Mouse (Mus musculus) NIH3T3 (cell line): Measurements from ENCODE around the gene Srxn1.
A peak's percentile ranks its signal among the peaks of the same experiment; 100 is the strongest.

Source experiments
- DNase-seq: peaks from one replicate; pipeline ENCODE4 v3.0.0-alpha.2; 2012; ENCODE audit warnings: low read depth

The Srxn1 gene

DNA sequence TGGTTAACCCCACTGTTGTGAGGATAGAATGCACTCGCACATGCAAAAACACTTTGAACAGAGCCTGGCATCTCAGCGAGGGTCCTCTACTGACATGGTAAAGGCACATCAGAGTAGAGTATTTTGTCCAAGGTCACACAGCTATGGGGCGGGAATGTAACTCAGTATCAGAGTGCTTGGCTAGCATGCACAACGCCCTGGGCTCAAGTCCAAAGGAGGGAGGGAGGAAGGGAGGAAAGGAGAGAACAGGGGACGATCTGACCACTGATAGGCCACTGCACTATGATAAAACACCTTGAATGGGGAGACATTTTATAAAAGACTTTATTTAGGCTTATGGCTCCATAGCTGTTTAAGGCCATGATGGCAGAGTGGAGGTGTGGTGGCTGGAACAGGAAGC, 15.7 kb upstream of the Srxn1 start:
- no peak for DNase-seq

DNA sequence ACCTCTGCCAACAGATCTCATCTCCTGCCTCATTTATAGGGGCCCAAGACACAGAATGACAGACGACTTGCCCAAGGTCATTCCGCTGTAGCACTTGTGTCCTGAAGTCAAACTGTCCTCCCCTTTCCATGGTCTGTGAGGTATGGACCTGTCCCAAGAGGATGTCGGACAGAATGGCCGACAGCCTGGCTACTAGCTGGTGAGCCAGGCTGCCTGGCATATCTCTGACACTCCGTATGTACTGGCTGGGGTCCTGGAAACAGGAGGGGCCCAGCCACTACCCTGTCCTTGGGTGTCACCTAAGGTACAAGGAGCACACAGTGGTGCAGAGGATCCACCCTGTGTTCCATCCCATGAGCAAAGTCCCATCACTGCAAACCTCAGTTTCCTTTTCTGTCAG, 14.8 kb upstream of the Srxn1 start:
- no peak for DNase-seq

DNA sequence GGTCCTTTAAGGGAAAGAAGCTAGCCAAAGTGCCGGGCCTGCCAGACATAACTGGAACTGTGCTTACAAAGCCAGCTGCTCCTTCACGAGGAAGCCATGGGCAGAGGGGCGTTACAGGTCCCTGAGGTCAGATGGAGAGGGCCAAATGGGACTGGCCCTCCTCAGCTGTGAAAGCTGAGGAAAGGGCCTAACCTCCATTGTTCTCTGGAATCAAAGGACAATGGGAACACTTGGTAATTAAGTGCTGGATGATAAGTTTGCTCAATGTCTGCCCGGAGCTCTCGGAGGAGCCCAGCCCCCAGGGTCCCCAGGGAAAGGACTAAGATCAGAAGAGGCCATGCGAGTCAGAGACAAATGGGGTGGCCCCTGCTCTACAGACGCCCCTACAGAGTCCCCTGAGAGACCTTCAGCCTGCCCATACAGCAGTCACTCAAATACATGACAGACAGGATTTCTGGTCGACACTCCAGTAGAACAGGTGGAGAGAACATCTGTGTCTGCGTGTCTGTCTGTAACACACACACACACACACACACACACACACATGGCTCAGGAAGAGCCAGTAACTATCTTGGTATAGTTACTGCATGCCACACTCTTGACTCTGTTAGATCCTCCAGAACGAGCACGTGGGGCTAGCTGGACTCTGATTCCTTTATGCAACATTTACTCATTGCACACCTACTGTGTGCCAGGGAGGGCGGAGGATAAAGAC, 13.8 kb upstream of the Srxn1 start:
- no peak for DNase-seq

DNA sequence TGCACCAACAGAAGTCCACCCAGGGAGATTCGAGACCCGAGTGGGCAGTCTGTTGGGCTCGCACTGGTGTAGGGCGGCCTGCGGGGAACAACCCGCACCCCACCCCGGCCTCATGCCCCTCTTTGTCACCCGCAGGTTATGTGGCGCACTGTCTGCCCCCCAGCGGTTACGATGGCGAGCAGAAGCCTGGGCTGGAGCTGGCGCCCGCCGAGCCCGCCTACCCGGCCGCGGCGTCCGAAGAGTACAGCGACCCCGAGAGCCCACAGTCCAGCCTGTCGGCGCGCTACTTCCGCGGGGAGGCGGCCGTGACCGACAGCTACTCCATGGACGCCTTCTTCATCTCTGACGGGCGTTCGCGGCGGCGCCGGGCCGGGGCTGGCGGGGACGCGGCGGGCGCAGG, 12.4 kb upstream of the Srxn1 start:
- DNase-seq, result no peak

DNA sequence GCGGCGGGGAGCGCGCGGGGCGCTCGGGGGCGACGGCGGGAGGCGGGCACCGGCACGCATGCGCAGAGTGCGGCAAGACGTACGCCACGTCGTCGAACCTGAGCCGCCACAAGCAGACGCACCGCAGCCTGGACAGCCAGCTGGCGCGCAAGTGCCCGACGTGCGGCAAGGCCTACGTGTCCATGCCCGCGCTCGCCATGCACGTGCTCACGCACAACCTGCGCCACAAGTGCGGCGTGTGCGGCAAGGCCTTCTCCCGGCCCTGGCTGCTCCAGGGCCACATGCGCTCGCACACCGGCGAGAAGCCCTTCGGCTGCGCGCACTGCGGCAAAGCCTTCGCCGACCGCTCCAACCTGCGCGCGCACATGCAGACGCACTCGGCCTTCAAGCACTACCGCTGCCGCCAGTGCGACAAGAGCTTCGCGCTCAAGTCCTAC, 11.9 kb upstream of the Srxn1 start:
- no peak for DNase-seq

DNA sequence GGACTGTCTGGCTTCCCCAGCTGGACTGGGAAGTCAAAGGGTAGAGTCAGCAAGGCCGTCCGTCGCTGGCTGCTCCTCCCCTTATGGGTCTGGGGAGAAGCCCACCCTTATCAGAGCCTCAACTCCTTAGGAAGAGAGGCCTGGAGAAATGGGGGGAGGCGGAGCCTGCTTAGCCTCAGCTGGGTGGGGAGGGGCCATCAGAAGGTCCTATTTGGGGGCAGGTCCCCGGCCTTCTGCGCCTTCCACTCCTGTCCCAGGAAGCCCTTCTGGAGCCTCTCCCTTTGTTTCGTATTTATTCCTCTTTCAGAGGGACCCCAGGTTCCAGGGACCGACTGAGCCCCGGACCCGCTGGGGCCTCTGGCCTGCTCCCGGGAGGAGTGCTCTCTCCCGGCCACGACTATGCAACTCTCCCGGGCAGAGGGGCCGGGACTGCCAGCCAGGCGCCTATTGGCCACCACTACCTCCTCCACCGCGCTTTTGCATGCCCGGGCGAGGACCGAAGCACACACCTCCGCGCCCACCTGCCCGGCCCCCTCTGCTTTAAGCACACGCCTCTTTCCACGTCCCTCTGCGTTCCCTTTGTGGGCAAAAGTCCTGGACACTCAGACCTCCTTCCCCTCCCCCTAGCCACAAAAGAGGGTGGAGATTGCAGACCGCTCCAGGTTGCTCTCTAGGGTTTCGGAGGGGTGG, 10.3 kb upstream of the Srxn1 start:
- no peak for DNase-seq

DNA sequence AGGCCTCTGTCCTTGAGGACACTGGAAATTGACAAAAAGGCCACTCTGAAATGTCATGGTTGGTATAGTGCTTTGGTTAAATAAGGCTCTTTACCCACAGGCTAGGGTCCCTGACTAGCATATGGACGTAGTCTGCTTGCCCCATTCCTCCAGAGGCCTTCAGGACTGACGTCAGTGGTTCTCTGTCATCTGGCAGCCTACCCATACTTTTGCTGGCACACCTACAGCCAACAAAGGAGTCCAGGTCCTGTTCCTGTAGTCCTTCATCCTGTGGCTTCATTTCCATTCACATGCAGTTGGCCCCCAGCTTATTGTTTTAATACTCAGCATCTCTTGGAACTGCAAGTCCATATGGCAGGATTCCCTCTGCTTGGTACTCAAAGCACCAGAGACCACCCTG, 8.4 kb upstream of the Srxn1 start:
- no peak for DNase-seq

DNA sequence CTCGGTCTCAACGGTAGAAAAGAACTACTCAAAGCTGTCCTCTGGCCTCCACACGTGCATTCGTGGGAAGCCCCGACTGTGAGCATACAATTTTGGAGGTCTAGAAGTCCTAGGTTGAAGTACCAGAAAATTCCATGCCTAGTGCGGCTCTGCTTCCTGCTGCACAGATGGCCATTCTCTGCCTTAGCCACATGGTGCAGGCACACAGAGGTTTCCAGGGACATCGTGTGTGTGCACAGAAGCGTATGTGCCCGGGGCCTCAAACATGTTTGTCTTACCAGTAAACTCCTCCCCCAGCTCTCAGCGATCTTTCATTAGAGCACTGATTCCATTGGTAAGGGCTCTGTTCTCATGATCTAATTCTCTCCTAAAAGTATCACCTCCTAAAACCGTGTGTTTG, 7.4 kb upstream of the Srxn1 start:
- no peak for DNase-seq

DNA sequence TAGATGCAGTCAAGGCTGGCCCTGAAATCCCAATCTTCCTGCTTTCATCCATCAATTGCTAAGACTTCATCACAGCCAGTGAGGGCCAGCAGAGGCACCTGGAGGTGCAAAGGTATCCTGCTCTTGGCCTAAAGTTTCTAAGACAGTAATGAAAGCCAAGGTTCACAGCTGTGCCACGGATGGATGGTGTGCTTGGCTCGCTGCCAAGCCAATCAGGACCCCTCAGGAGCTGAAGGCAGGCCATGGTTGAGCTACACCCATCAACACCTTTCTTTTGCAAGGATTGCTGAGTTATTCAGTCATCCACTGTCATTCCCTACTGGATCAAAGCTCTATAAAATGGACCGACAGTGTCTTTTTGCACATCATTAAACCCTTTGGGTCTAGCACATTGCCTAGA, 5.8 kb upstream of the Srxn1 start:
- no peak for DNase-seq

DNA sequence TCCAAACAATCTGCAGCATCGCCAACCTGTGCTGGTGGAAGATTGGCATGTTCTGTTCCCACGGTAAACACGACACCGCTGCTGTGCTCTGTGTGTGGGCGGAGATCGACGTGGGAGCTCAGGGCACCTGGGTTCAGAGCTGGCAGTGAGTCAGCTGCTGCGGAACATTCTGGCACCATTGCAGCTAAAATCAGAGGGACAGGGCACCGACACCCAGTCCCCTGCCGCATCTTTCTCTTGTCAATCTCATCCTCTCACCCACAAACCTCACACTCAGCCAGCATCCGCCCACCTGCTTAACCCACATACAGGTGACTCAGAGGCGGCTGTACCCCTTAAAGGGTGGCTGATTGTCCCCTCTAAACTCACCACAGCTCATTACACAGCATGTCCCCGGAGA, 3.6 kb upstream of the Srxn1 start:
- peak; percentile 13 for DNase-seq

DNA sequence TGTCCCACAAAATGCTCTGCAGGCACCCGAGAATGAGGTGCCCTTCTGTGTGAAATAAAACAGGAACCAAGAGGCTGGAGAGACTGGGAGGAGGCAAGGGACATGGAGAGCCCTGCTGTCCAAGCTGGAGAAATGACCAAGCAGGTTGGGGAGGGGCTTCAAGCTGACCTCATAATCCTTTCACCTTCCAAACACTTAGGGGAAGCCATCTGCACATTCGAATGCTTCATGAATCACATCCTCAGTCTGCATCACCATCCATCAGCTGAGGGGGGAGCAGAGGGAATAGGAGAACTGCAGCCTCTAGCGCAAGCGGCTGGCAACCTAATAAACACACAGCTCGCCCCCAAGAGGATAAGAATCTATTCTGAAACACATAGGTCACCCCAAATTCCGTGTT, 2.9 kb upstream of the Srxn1 start:
- DNase-seq, result peak; percentile 48

DNA sequence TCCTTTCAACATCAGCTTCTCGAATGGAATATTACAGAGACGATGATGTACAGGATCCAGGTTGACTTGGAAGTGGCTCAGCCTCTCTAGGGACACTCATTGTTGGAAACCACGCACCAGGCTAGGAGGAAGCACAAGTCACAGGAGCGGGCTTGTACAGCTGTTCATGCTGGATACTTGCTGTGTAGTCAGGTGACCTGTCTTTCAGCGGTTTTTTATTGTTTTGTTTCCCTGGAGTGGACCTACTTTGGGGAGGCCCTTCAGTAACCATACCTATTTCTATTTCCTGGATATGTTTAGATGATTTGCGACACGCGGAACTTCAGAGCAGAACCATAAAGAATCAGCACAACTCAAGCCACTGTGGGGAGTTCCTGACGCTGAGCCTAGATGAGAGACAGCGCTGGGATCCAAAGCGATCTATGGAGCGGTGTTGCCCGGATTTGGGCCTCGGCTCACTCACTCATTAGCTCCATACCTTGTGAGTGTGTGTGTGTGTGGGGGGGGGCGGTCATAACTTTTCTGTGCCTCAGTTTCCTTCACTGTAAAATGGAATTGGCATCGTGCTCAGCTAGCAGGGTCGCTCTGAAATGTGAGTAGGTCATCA, 502 bp upstream of the Srxn1 start:
- peak; percentile 18 for DNase-seq

DNA sequence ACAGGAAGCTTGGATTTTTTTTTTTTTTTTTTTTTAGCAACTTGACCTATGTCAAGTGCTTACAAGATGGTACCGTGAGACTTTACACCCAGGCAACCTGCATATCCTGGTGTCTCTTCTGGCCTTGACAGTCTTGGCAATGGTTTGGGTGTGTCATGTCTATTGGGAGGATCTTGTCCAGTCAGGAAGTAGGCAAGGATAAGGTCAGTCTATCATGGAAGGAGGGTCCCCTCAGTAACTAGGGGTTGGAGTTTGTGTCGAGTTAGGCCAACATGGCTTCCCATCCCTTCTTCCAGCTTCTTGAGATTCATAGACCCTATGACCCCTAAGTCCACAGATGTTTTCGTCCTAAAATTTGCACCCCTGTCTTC, 894 bp downstream of the Srxn1 start:
- peak; percentile 35 for DNase-seq

DNA sequence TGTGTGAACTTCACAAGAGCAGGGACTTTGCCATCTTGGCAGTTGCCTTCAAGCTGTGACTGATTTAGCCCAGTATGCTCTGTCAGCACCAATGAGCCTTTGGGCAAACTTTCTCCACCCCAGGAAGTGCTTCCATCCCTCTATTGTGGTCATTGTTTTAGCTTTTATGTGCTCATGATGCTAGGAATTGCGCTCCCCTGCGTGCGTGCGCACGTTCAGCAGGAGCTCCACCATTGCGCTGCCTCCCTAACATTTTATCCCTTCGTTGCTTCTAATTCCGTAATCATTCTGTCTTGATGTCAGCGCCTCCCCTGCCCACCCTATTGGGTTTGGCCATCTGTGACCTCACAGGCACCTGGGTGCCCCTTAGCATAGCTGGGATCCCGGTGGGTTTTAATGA, 1.3 kb downstream of the Srxn1 start:
- DNase-seq, result peak; percentile 24

DNA sequence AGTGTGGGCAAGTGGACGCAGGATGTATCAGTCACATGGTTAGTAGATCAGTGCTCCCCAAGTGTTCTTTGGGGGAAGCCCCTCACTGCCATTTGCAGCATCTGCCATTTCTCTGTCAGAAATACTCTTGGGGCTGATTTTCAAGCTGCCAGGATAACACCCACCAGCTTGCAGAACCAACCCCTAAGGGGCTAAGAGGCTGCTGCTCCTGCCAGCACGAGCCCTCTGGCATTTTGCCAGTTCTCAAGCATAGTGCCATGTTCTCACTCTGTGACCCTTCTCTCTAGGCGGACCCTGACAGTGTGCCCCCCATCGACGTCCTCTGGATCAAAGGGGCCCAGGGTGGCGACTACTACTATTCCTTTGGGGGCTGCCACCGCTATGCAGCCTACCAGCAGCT, 3.4 kb downstream of the Srxn1 start:
- DNase-seq, result no peak

DNA sequence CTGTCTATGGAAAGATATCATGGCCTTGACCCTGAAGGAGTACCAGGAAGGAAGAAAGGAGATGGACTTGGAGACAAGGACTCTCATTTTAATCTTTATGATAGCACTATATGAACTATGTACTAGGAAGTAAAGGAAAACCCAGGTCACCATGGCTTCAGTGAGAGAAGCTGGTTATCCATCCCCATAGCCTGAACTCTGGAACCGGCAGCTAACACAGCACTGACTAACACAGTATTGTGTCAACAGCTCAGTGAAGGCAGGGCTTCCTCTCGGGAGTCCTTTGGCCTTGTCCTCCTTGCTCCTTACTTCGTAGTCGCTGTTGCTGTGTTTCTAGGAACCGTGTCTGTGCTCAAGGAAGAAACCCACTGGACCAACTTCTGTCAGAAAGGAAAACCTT, 4.1 kb downstream of the Srxn1 start:
- no peak for DNase-seq

DNA sequence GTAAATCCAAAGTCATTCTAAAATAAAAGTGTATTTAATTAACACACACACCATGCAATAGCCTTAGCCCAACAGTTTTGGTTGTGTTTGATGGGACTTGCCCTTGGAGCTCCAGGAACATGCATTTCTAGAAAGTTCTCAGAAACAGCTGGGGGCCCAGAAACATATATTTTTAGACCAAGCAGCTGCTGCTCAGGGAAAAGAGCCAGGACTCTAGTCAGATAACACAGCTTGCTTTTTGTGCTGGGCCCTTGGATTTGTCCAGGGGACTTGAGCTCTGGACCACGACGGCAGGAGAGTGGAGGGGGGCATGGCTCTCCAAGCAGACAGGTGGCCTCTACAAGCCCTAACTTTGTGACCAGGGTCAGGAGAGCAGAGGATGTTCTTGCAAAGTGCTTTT, 6.0 kb downstream of the Srxn1 start:
- peak; percentile 25 for DNase-seq

DNA sequence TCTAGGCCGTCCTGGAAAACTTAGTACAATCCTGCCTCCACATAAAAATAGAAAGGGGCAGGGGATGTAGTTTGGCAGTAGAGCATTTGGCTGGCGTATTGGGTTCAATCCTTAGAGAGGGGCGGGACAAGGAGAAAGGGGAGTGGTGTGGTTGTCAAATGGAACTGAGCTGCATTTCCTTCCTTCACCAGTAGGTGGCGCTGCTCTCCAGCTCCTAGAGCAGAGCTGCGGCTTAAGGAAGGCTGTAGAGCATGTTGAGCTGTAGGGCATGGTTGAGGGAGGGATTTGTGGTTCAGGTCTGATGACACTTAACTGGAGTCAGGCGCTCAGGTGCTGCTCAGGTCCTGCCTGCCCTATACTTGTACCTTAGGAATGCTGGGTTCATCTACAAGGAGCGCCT, 6.6 kb downstream of the Srxn1 start:
- DNase-seq, result peak; percentile 96

DNA sequence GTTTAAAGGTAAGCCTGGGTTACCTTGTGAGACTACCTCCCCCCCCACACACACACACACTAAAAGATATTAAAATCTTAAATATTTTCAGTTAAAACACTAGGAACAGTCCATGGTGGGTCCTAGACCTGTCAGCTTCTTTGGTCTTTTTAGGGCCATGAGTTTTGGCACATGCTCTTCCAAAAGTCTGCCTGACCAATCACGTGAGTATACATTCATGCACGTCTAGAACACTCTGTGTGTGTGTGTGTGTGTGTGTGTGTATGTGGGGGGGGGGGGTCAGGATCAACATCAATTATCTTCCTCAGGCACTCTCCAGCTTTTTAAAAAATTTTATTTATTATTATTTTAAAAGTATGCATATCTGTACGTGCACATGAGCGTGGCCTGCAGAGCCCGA, 7.2 kb downstream of the Srxn1 start:
- no peak for DNase-seq

DNA sequence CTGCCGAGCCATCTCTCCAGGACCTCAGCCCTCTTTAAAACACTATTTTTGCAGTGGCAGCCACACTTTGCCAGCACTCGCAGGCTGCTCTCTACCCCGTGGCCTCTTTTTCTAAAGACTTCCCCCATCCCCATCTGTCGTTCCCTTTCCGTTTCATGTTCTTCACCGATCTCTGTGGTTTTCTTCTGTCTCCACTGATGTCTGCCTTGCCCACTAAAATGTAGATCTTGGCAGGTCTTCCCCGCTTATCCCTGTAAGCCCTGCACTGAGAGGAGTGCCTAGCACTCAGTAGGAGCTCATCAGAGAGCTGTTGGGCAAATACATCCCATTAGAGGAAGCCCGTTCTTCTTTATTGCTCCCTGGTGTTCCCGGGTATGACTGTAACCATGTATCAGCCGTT, 7.7 kb downstream of the Srxn1 start:
- no peak for DNase-seq

DNA sequence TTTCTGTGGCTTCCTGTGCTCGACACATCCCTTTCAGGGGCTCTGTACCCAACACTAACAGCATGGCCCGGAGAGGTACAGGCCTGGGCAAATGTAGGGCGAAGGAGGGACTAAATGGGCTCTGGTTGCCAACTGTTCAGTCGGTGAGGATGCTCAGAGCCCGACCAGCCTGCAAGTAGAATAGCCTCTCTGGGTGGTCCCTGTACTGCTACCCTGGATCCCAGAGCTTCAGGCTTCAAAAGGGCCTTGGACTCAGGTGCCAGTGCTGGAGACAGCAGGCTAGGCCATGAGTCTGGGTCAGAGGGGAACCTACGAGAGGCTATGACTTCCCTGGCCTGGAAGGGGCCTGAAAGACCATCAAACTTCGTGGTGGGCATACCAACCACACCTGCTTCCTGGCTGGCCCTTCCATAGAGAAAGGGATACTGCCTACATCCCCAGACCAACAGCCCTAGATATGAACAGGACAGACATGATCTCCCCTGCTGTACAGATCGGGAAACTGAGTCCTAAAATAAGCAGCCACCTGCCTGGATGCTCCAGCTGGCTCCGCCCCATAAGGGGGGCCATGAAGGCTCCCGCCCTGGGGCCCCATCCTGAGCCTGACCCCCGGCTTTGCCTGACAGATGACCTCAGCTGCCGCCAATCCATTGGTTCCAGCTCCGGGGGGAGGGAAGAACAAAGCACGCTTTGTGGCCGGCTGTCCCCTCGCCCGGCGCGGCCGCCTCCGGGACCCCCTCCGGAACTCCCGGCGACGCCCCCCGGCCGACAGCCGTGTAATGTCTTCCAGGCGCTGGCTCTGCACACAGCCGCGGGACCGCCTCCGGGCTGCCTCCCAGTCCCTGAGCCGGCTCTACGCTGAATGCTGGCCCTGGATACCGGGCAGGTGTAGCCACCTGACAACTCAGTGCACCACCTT, 9.0 kb downstream of the Srxn1 start:
- no peak for DNase-seq

DNA sequence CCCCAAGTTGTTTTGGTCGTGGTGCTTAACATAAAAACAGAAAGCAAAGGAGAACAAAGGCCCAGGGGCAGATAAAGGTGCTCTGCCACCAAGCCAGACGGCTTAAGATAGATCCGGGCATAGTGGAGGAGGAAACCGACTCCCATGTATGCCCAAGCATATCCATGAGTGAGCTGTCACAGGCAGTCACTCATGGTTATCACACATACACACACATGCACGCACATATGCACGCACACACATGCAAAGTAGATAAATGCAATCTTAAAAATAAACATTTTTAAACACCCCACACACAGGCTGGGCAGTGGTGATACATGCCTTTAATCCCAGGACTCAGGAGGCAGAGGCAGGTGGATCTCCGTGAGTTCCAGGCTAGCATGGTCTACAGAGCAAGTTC, 12.4 kb downstream of the Srxn1 start:
- no peak for DNase-seq
